Mouse (Mus musculus): ENCODE results near the gene Prune1. TPM values are rescaled to one million over a fixed set of nuclear protein-coding genes. Genes with fewer than 3 reads are reported as not detected.

Prune1 gene
- polyA plus RNA-seq, 1 experiment, result 0.08 TPM

- peak overlapping the region; percentile 93 for H3K4me3 ChIP-seq (replicated peaks)
These were observed 2.8 kb upstream of the Prune1 start for GRCm38 (mm10) chr3:95284501-95285281.

GRCm38 (mm10) chr3:95284062-95284461 lies 2.2 kb upstream of the Prune1 start:
- H3K4me3 ChIP-seq (replicated peaks), result peak overlapping the region; percentile 93
- H3K27me3 ChIP-seq (ENCODE audit: control insufficient read depth), result no peaks in the 10 kb centered on the region
- H3K9me3 ChIP-seq (ENCODE audit: control insufficient read depth, low read length), result no peaks in the 10 kb centered on the region
- H3K4me1 ChIP-seq (ENCODE audit: control insufficient read depth), result peaks cover 63% of the 10 kb centered on the region
- peaks cover 35% of the 10 kb centered on the region for H3K36me3 ChIP-seq (ENCODE audit: control insufficient read depth)
- TF ChIP-seq GATA1 (IDR thresholded peaks at IDR 0.05; ENCODE audit: low read length) (no peak), TAL1 (IDR thresholded peaks at IDR 0.05; ENCODE audit: low read length) (no peak)

More at GRCm38 (mm10) chr3:95284501-95285281, 2.8 kb upstream of the Prune1 start:
- no peaks in the 10 kb centered on the region for H3K9me3 ChIP-seq (ENCODE audit: control insufficient read depth, low read length)
- TF ChIP-seq GATA1 (IDR thresholded peaks at IDR 0.05; ENCODE audit: low read length) (no peak), TAL1 (IDR thresholded peaks at IDR 0.05; ENCODE audit: low read length) (no peak)
- peaks cover 57% of the 10 kb centered on the region for H3K4me1 ChIP-seq (ENCODE audit: control insufficient read depth)
- H3K36me3 ChIP-seq (ENCODE audit: control insufficient read depth), result peaks cover 37% of the 10 kb centered on the region
- H3K27me3 ChIP-seq (ENCODE audit: control insufficient read depth), result no peaks in the 10 kb centered on the region

- peaks cover 67% of the 10 kb centered on the region for H3K4me1 ChIP-seq (ENCODE audit: control insufficient read depth)
- peaks cover 33% of the 10 kb centered on the region for H3K36me3 ChIP-seq (ENCODE audit: control insufficient read depth)
- H3K4me3 ChIP-seq (replicated peaks), result peak overlapping the region; percentile 93
- no peaks in the 10 kb centered on the region for H3K27me3 ChIP-seq (ENCODE audit: control insufficient read depth)
- H3K9me3 ChIP-seq (ENCODE audit: control insufficient read depth, low read length), result no peaks in the 10 kb centered on the region
- TF ChIP-seq TAL1 (IDR thresholded peaks at IDR 0.05; ENCODE audit: low read length) (no peak), GATA1 (IDR thresholded peaks at IDR 0.05; ENCODE audit: low read length) (no peak)
These were observed 1.7 kb upstream of the Prune1 start for GRCm38 (mm10) chr3:95283589-95283941.

- peaks cover 72% of the 10 kb centered on the region for H3K4me1 ChIP-seq (ENCODE audit: control insufficient read depth)
- H3K36me3 ChIP-seq (ENCODE audit: control insufficient read depth), result peaks cover 31% of the 10 kb centered on the region
- H3K27me3 ChIP-seq (ENCODE audit: control insufficient read depth), result no peaks in the 10 kb centered on the region
- H3K9me3 ChIP-seq (ENCODE audit: control insufficient read depth, low read length), result no peaks in the 10 kb centered on the region
- TF ChIP-seq TAL1 (IDR thresholded peaks at IDR 0.05; ENCODE audit: low read length) (no peak), GATA1 (IDR thresholded peaks at IDR 0.05; ENCODE audit: low read length) (no peak)
- peak overlapping the region; percentile 93 for H3K4me3 ChIP-seq (replicated peaks)
These were observed 1.2 kb upstream of the Prune1 start for GRCm38 (mm10) chr3:95282865-95283588.

- Histone ChIP-seq H3K36me3 (ENCODE audit: control insufficient read depth) (peaks cover 25% of the 10 kb centered on the region), H3K4me3 (replicated peaks) (peak overlapping the region; percentile 93), H3K4me1 (ENCODE audit: control insufficient read depth) (peaks cover 74% of the 10 kb centered on the region), H3K9me3 (ENCODE audit: control insufficient read depth, low read length) (no peaks in the 10 kb centered on the region), H3K27me3 (ENCODE audit: control insufficient read depth) (no peaks in the 10 kb centered on the region)
- TF ChIP-seq GATA1 (IDR thresholded peaks at IDR 0.05; ENCODE audit: low read length), result 0 out of 2 replicates have a peak, but pooled peaks have one; percentile 34
- no peak for TF ChIP-seq TAL1 (IDR thresholded peaks at IDR 0.05; ENCODE audit: low read length)
These were observed 547 bp upstream of the Prune1 start for GRCm38 (mm10) chr3:95282381-95282864.

GRCm38 (mm10) chr3:95280747-95281146 lies 1.1 kb downstream of the Prune1 start:
- H3K4me3 ChIP-seq (replicated peaks), result peak overlapping the region; percentile 93
- no peak for TF ChIP-seq TAL1 (IDR thresholded peaks at IDR 0.05; ENCODE audit: low read length)
- no peak for TF ChIP-seq GATA1 (IDR thresholded peaks at IDR 0.05; ENCODE audit: low read length)
- peaks cover 14% of the 10 kb centered on the region for H3K36me3 ChIP-seq (ENCODE audit: control insufficient read depth)
- no peaks in the 10 kb centered on the region for H3K27me3 ChIP-seq (ENCODE audit: control insufficient read depth)
- H3K4me1 ChIP-seq (ENCODE audit: control insufficient read depth), result peaks cover 78% of the 10 kb centered on the region
- H3K9me3 ChIP-seq (ENCODE audit: control insufficient read depth, low read length), result no peaks in the 10 kb centered on the region

- Histone ChIP-seq H3K36me3 (ENCODE audit: control insufficient read depth) (peaks cover 15% of the 10 kb centered on the region), H3K4me3 (replicated peaks) (no peak overlapping the region), H3K27me3 (ENCODE audit: control insufficient read depth) (no peaks in the 10 kb centered on the region), H3K4me1 (ENCODE audit: control insufficient read depth) (peaks cover 63% of the 10 kb centered on the region), H3K9me3 (ENCODE audit: control insufficient read depth, low read length) (no peaks in the 10 kb centered on the region)
- TF ChIP-seq GATA1 (IDR thresholded peaks at IDR 0.05; ENCODE audit: low read length), result no peak
- no peak for TF ChIP-seq TAL1 (IDR thresholded peaks at IDR 0.05; ENCODE audit: low read length)
These were observed 4.7 kb downstream of the Prune1 start for GRCm38 (mm10) chr3:95277149-95277551.

GRCm38 (mm10) chr3:95276428-95276934 lies 5.4 kb downstream of the Prune1 start:
- no peaks in the 10 kb centered on the region for H3K9me3 ChIP-seq (ENCODE audit: control insufficient read depth, low read length)
- H3K36me3 ChIP-seq (ENCODE audit: control insufficient read depth), result peaks cover 15% of the 10 kb centered on the region
- H3K27me3 ChIP-seq (ENCODE audit: control insufficient read depth), result no peaks in the 10 kb centered on the region
- H3K4me1 ChIP-seq (ENCODE audit: control insufficient read depth), result peaks cover 58% of the 10 kb centered on the region
- TF ChIP-seq GATA1 (IDR thresholded peaks at IDR 0.05; ENCODE audit: low read length), result no peak
- no peak for TF ChIP-seq TAL1 (IDR thresholded peaks at IDR 0.05; ENCODE audit: low read length)
- no peak overlapping the region for H3K4me3 ChIP-seq (replicated peaks)

- H3K27me3 ChIP-seq (ENCODE audit: control insufficient read depth), result no peaks in the 10 kb centered on the region
- TF ChIP-seq TAL1 (IDR thresholded peaks at IDR 0.05; ENCODE audit: low read length), result no peak
- TF ChIP-seq GATA1 (IDR thresholded peaks at IDR 0.05; ENCODE audit: low read length), result no peak
- H3K36me3 ChIP-seq (ENCODE audit: control insufficient read depth), result peaks cover 15% of the 10 kb centered on the region
- no peak overlapping the region for H3K4me3 ChIP-seq (replicated peaks)
- H3K4me1 ChIP-seq (ENCODE audit: control insufficient read depth), result peaks cover 47% of the 10 kb centered on the region
- no peaks in the 10 kb centered on the region for H3K9me3 ChIP-seq (ENCODE audit: control insufficient read depth, low read length)
These were observed 6.7 kb downstream of the Prune1 start for GRCm38 (mm10) chr3:95275161-95275560.
